Mouse (Mus musculus) heart, embryonic 16.5 days (tissue): ENCODE data around the gene March1. TPM values are rescaled to one million over a fixed set of nuclear protein-coding genes. Genes with fewer than 3 reads are reported as not detected.

Experiments used
- ATAC-seq: fragments of 200-750 bp; cut with Nextera tagmentation; replicated peaks from 2 replicates; pipeline ENCODE4 v1.8.0; 2017; ENCODE audit warnings: moderate number of reproducible peaks; ENCODE audit not compliant: insufficient read depth, low FRiP score; ENCODE audit errors: extremely low read depth
- H3K27ac ChIP-seq: fragments of 300-500 bp; sonication (generic); 2 replicates; pipeline ENCODE4 v1.5.1; 2014; ENCODE audit warnings: mild to moderate bottlenecking, low read length, control low read depth, moderate library complexity
- H3K27me3 ChIP-seq: fragments of 300-500 bp; sonication (generic); 2 replicates; pipeline ENCODE4 v1.6.1; 2014; ENCODE audit warnings: low read length, mixed read lengths; ENCODE audit not compliant: control insufficient read depth, insufficient read depth
- H3K36me3 ChIP-seq: fragments of 300-500 bp; sonication (generic); 2 replicates; pipeline ENCODE4 v1.6.1; 2014; ENCODE audit not compliant: control insufficient read depth, insufficient read depth
- H3K4me1 ChIP-seq: fragments of 300-500 bp; sonication (generic); 2 replicates; pipeline ENCODE4 v1.6.1; 2014; ENCODE audit warnings: low read length, mixed read lengths; ENCODE audit not compliant: control insufficient read depth, insufficient read depth
- H3K4me2 ChIP-seq: fragments of 300-500 bp; sonication (generic); 2 replicates; pipeline ENCODE4 v1.6.1; 2014; ENCODE audit warnings: low read depth, mild to moderate bottlenecking, control low read depth, low read length
- H3K4me3 ChIP-seq: fragments of 300-500 bp; sonication (generic); 2 replicates; pipeline ENCODE4 v1.5.1; 2014; ENCODE audit warnings: mild to moderate bottlenecking, control low read depth, low read length
- H3K9ac ChIP-seq: fragments of 300-500 bp; sonication (generic); 2 replicates; pipeline ENCODE4 v1.6.1; 2014; ENCODE audit warnings: low read length, control low read depth
- H3K9me3 ChIP-seq: fragments of 300-500 bp; sonication (generic); replicated peaks from 2 replicates; pipeline ENCODE4 v1.6.1; 2016; ENCODE audit warnings: low read length; ENCODE audit not compliant: control insufficient read depth
- WGBS: fragments of 180-500 bp; shearing (Covaris S2); extraction: QIAGEN DNeasy Blood & Tissue Kit; methylation state at CpG from one replicate; pipeline ENCODE4 v1.1.7; 2014; 5-methylcytosine and 5-hydroxymethylcytosine counted together
- polyA plus RNA-seq: library from polyadenylated mRNA; unstranded; fragments of >200 nt; fragmentation: Nextera tagmentation; extraction: Ambion mirVana; gene quantifications from 2 replicates; pipeline ENCODE4 v1.2.1, GENCODE M21; 2015

March1 gene
- polyA plus RNA-seq, 1 experiment from 2014 or later: 0.62 TPM

DNA sequence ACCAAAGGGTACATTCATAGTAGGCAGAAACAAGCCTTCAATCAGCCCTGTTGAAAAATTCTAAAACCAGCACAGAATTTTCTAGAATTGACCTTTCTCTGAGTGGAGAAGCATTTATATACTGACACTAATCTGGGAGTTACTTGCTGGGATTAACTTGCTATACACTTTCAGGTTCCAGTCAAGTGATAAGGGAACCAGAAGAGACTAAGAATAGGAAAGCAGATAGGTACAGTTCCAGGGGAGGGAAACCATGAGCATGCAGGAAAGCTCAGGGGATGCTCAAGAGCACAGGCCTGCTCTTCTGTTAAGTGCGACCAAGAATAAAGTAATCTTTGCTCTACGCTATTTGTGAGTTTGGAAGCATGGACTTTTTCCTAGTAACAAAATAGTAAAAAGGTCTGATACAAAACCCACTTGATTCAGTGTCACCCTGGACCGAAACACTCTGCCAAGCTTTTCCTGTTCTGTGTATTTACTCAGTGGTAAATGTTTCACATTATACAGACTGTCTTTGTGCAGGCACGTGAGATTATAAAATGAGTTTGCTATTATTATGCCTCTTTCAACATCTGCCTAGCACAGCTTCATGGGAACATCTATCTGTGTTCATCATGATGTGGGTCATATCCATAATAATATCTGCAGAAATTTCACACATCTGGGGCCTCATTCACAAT, 766.1 kb downstream of the March1 start:
- H3K4me3 ChIP-seq: no peak overlapping the region
- WGBS: 67% methylated on average over 4 of the region's 4 CpGs
- no peak overlapping the region for H3K4me2 ChIP-seq
- no peaks in the 10 kb centered on the region for H3K36me3 ChIP-seq
- H3K27me3 ChIP-seq: no peaks in the 10 kb centered on the region
- ATAC-seq: no peak
- H3K27ac ChIP-seq: no peak overlapping the region
- H3K9me3 ChIP-seq: no peaks in the 10 kb centered on the region
- no peaks in the 10 kb centered on the region for H3K4me1 ChIP-seq
- H3K9ac ChIP-seq: no peak overlapping the region

DNA sequence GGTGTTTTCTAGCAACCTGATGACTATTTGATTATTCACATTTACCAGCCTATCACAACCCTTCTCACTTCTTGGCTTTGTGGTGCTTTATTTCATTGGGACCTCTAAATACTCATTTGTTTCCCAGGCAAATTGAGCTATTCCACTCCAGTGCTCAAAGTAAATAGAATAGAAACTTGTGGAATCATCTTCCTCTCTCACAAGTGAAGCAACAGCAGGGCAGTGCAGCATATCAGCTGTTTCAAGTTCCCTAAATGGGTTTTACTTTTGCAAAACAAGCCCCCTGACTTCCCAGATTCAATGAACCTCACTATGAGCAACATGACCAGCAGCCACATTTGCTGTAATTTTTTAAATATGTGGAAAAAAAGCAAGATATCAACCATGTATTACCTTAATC, 768.3 kb downstream of the March1 start:
- no peak overlapping the region for H3K4me2 ChIP-seq
- H3K27ac ChIP-seq: no peak overlapping the region
- ATAC-seq: no peak
- no peaks in the 10 kb centered on the region for H3K9me3 ChIP-seq
- H3K4me3 ChIP-seq: no peak overlapping the region
- H3K4me1 ChIP-seq: no peaks in the 10 kb centered on the region
- no peaks in the 10 kb centered on the region for H3K36me3 ChIP-seq
- H3K27me3 ChIP-seq: no peaks in the 10 kb centered on the region
- H3K9ac ChIP-seq: no peak overlapping the region

GRCm38 (mm10) chr8:66388693-66389092, 771.0 kb downstream of the March1 start:
- H3K4me3 ChIP-seq: no peak overlapping the region
- H3K27me3 ChIP-seq: no peaks in the 10 kb centered on the region
- no peak overlapping the region for H3K27ac ChIP-seq
- H3K9ac ChIP-seq: no peak overlapping the region
- WGBS: 64% methylated on average over 2 of the region's 2 CpGs
- H3K4me2 ChIP-seq: no peak overlapping the region
- H3K4me1 ChIP-seq: no peaks in the 10 kb centered on the region
- H3K36me3 ChIP-seq: no peaks in the 10 kb centered on the region
- H3K9me3 ChIP-seq: no peaks in the 10 kb centered on the region
- no peak for ATAC-seq

DNA sequence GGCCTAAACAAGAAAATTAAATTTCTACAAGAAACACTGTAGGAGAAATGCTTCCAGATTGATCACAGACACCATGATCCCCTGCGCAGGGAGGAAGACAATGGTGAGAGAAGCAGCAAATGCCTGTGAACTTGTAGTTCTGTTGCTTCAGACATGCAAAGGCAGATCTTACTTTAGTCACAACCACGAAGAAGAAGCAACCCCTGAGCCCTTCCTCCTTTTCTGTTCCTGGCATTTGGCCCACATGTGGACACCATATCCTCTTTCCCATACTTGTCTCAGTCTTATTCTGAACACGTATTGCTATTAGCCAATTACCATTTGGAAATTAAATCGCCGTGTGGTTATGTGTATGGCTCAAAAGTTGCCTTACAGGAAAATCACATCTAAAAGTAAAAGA, 773.9 kb downstream of the March1 start:
- 81% methylated on average over 5 of the region's 5 CpGs for WGBS

DNA sequence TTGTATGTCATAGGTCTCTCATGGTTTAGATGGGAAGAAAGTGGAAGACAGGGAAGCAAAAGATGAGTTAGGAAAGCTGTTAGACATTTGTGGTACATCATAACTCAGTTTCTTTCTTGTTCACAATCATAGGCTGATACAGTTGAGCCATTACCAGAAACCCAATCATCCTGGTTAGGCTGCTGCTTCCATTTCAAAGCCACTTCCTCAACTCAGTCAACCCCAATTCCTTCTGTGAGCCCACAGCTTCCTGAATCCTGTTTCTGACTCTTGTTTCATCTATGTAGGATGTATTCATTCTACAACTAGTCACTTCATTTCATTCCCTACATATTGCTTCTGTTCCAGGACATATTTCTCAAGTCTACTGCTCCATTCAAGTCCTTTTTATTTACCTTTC, 775.2 kb downstream of the March1 start:
- Histone ChIP-seq H3K27me3 (no peaks in the 10 kb centered on the region), H3K9me3 (no peaks in the 10 kb centered on the region), H3K27ac (no peak overlapping the region), H3K9ac (no peak overlapping the region), H3K36me3 (no peaks in the 10 kb centered on the region), H3K4me1 (no peaks in the 10 kb centered on the region), H3K4me3 (no peak overlapping the region), H3K4me2 (no peak overlapping the region)
- ATAC-seq: no peak

More for the DNA sequence above, 773.9 kb downstream of the March1 start:
- no peak for ATAC-seq
- H3K4me1 ChIP-seq: no peaks in the 10 kb centered on the region
- H3K27me3 ChIP-seq: no peaks in the 10 kb centered on the region
- no peak overlapping the region for H3K27ac ChIP-seq
- no peak overlapping the region for H3K4me2 ChIP-seq
- no peak overlapping the region for H3K9ac ChIP-seq
- H3K9me3 ChIP-seq: no peaks in the 10 kb centered on the region
- no peak overlapping the region for H3K4me3 ChIP-seq
- H3K36me3 ChIP-seq: no peaks in the 10 kb centered on the region

- Histone ChIP-seq H3K9me3 (no peaks in the 10 kb centered on the region), H3K4me1 (no peaks in the 10 kb centered on the region), H3K27ac (no peak overlapping the region), H3K9ac (no peak overlapping the region), H3K4me3 (no peak overlapping the region), H3K4me2 (no peak overlapping the region), H3K36me3 (no peaks in the 10 kb centered on the region), H3K27me3 (no peaks in the 10 kb centered on the region)
- 72% methylated on average over 3 of the region's 3 CpGs for WGBS
- no peak for ATAC-seq
Measured at GRCm38 (mm10) chr8:66394148-66394547, 776.4 kb downstream of the March1 start.

- no peak for ATAC-seq
Measured at GRCm38 (mm10) chr8:66397811-66398210, 780.1 kb downstream of the March1 start.

GRCm38 (mm10) chr8:66400050-66400449, 782.4 kb downstream of the March1 start:
- Histone ChIP-seq H3K27ac (no peak overlapping the region), H3K36me3 (no peaks in the 10 kb centered on the region), H3K4me1 (no peaks in the 10 kb centered on the region), H3K4me2 (no peak overlapping the region), H3K9me3 (no peaks in the 10 kb centered on the region), H3K4me3 (no peak overlapping the region), H3K27me3 (no peaks in the 10 kb centered on the region), H3K9ac (no peak overlapping the region)
- ATAC-seq: no peak
- WGBS: 77% methylated on average over 1 of the region's 1 CpGs

More at GRCm38 (mm10) chr8:66397811-66398210, 780.1 kb downstream of the March1 start:
- no peak overlapping the region for H3K4me3 ChIP-seq
- no peaks in the 10 kb centered on the region for H3K27me3 ChIP-seq
- no peak overlapping the region for H3K4me2 ChIP-seq
- H3K27ac ChIP-seq: no peak overlapping the region
- no peaks in the 10 kb centered on the region for H3K9me3 ChIP-seq
- H3K4me1 ChIP-seq: no peaks in the 10 kb centered on the region
- H3K9ac ChIP-seq: no peak overlapping the region
- no peaks in the 10 kb centered on the region for H3K36me3 ChIP-seq

- Histone ChIP-seq H3K36me3 (no peaks in the 10 kb centered on the region), H3K27ac (no peak overlapping the region), H3K4me1 (no peaks in the 10 kb centered on the region), H3K4me2 (no peak overlapping the region), H3K9me3 (no peaks in the 10 kb centered on the region), H3K9ac (no peak overlapping the region), H3K27me3 (no peaks in the 10 kb centered on the region), H3K4me3 (no peak overlapping the region)
- WGBS: 59% methylated on average over 2 of the region's 2 CpGs
- ATAC-seq: no peak
Measured at GRCm38 (mm10) chr8:66404711-66405414, 787.2 kb downstream of the March1 start.
